Mouse (Mus musculus) brown adipose tissue, adult 24 weeks (tissue): Measurements from ENCODE around the gene Nmt2. TPM values are rescaled to one million over a fixed set of nuclear protein-coding genes. Genes with fewer than 3 reads are reported as not detected.

Source experiments
- H3K27ac ChIP-seq: fragments of 200-500 bp; replicated peaks from 2 replicates; pipeline ENCODE4 v1.5.1; 2012; ENCODE audit warnings: low read depth, mild to moderate bottlenecking, low read length
- H3K4me1 ChIP-seq: fragments of 200-500 bp; 2 replicates; pipeline ENCODE4 v1.6.1; 2012; ENCODE audit warnings: low read length, mixed read lengths; ENCODE audit not compliant: control insufficient read depth, insufficient read depth, insufficient read length
- H3K4me3 ChIP-seq: fragments of 200-500 bp; 2 replicates; pipeline ENCODE4 v1.5.1; 2012; ENCODE audit warnings: low read depth, mild to moderate bottlenecking, low read length, moderate library complexity; ENCODE audit not compliant: insufficient read depth
- polyA plus RNA-seq: library from polyadenylated mRNA; stranded (reverse); fragments of >200 nt; gene quantifications from 2 replicates; pipeline ENCODE4 v1.2.4, GENCODE M21; 2012; ENCODE audit not compliant: missing spikeins, insufficient read depth, insufficient read length

The Nmt2 gene
- polyA plus RNA-seq, 1 experiment = 28.6 TPM

DNA sequence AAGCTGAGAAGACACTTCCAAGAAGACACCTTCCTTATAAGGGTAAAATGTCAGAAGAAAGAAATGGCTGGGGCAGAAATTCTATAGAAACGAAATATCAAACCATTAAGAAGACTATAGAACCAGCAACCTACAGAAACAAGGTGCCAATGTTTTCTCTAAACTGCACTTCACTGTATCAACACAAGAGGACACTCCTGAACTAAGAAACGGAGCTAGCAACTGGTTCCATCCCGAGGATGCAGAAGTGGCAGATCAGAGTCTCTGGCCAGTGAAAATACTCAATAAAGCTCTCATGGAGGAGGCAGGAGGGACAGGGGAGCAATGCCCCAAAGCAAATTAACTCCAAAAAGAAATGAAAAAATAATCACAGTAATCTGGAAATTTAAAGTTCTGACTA is 64.9 kb downstream of the Nmt2 start:
- H3K27ac ChIP-seq = no peak overlapping the region
- no peak overlapping the region for H3K4me3 ChIP-seq
- H3K4me1 ChIP-seq = no peaks in the 10 kb centered on the region

DNA sequence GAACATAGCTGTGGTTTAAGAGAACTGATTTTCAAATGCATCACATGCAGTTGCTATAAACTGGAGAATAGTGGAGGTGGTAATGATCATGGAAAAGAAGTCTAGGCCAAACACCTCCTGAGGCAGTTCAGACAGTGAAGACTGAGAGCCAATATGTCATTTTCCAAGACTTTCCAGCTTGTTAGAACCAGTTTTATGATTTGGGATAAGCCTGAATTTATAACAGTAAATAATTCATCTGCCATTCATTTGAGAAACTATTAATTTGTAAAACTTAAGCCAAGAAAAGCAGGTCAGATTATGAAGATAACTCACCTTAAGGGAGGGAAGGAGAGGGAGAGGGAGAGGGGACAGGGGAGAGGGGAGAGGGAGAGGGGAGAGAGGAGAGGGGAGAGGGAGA is 69.1 kb downstream of the Nmt2 start:
- H3K27ac ChIP-seq = no peak overlapping the region
- no peaks in the 10 kb centered on the region for H3K4me1 ChIP-seq
- no peak overlapping the region for H3K4me3 ChIP-seq

DNA sequence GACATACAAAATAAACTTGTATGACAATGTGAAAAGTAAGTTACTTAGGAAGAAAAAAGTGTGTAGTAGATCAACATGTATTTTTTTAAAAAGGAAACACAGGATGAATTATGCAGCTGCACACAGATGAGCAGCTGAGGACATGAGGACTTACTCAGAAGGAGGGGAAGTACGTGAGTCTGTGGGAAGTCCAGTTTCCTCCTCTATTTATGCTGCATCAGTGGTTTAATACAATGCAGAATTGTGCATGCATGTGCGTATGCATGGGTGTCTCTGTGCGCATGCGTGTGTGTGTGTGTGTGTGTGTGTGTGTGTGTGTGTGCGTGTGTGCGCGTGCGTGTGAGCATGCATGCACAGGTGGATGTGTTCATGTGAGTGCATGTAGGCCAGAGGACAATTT is 71.8 kb downstream of the Nmt2 start:
- Histone ChIP-seq H3K27ac (no peak overlapping the region), H3K4me3 (no peak overlapping the region), H3K4me1 (no peaks in the 10 kb centered on the region)

GRCm38 (mm10) chr2:3356311-3356710 is 72.3 kb downstream of the Nmt2 start:
- Histone ChIP-seq H3K27ac (0 out of 2 replicates have a peak overlapping the region, but pooled peaks have one; percentile 21), H3K4me3 (no peak overlapping the region), H3K4me1 (no peaks in the 10 kb centered on the region)

- Histone ChIP-seq H3K4me1 (no peaks in the 10 kb centered on the region), H3K27ac (no peak overlapping the region), H3K4me3 (no peak overlapping the region)
Measured at GRCm38 (mm10) chr2:3357887-3358286, 73.9 kb downstream of the Nmt2 start.

DNA sequence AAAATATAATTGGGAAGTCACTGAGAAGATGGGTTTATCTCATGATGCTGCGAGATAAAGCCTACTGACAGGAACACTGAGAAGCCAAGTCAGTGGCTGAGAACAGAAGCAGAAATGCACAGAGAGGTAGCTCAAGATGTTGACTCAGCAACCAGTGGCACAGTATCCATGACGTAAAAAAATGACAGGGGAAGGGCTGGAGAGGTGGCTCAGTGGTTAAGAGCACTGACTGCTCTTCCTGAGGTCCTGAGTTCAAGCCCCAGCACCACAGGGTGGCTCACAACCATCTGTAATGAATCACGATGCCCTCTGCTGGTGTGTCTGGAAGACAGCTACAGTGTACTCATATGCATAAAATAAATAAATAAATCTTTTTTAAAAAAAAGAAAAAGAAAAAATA is 77.1 kb downstream of the Nmt2 start:
- no peak overlapping the region for H3K4me3 ChIP-seq
- no peak overlapping the region for H3K27ac ChIP-seq
- H3K4me1 ChIP-seq = no peaks in the 10 kb centered on the region

- Histone ChIP-seq H3K27ac (no peak overlapping the region), H3K4me3 (no peak overlapping the region), H3K4me1 (no peaks in the 10 kb centered on the region)
Measured at GRCm38 (mm10) chr2:3365127-3365526, 81.1 kb downstream of the Nmt2 start.

Other genes starting within 250 kb of the Nmt2 start
- gene Fam171a1, start 170.0 kb upstream of the Nmt2 start, polyA plus RNA-seq = 5.2 and 10.0 TPM in 2 replicates
- 6.7 and 13.6 TPM in 2 replicates for gene Rpp38, start 48.4 kb downstream of the Nmt2 start, polyA plus RNA-seq
- gene Acbd7, start 52.0 kb downstream of the Nmt2 start, polyA plus RNA-seq = not detected in 2 replicates
- gene Olah, start 113.0 kb downstream of the Nmt2 start, polyA plus RNA-seq = not detected in 2 replicates
- gene Meig1, start 138.4 kb downstream of the Nmt2 start, polyA plus RNA-seq = not detected in 2 replicates
- gene Dclre1c, start 139.9 kb downstream of the Nmt2 start, polyA plus RNA-seq = 3.5 and 4.6 TPM in 2 replicates
- 0.33 and 1.7 TPM in 2 replicates for gene Suv39h2, start 190.8 kb downstream of the Nmt2 start, polyA plus RNA-seq
- 0.79 and 0.87 TPM in 2 replicates for gene Gm45902, start 228.6 kb downstream of the Nmt2 start, polyA plus RNA-seq
- gene Hspa14, start 228.6 kb downstream of the Nmt2 start, polyA plus RNA-seq = 24.9 and 33.9 TPM in 2 replicates
- gene Cdnf, start 228.8 kb downstream of the Nmt2 start, polyA plus RNA-seq = 7.5 and 8.0 TPM in 2 replicates